Mouse (Mus musculus) kidney, adult 10 weeks (tissue): ENCODE results near the gene 1700034J05Rik. TPM values are rescaled to one million over a fixed set of nuclear protein-coding genes. Genes with fewer than 3 reads are reported as not detected.

ENCODE experiments used
- polyA plus RNA-seq: library from polyadenylated mRNA; stranded (reverse); fragments of 350-450 nt; fragmentation: Illumina TruSeq; extraction: RNeasy Lipid Tissue Mini Kit (QIAGEN cat#74804); gene quantifications from one replicate; pipeline ENCODE4 v1.2.3, GENCODE M21; 2014; ENCODE audit warnings: low read depth, low replicate concordance

1700034J05Rik gene
- polyA plus RNA-seq = not detected

GRCm38 (mm10) chr6:146954258-146954657, at the start of gene 1700034J05Rik:
Gene 1700034J05Rik, minus strand, starts transcription at chr6:146954422.

Other genes starting within 250 kb of the 1700034J05Rik start
- 22.9 TPM for gene Stk38l, start 229.4 kb downstream of the 1700034J05Rik start, polyA plus RNA-seq
- gene Arntl2, start 158.4 kb downstream of the 1700034J05Rik start, polyA plus RNA-seq = 1.1 TPM
- not detected for gene Smco2, start 104.3 kb downstream of the 1700034J05Rik start, polyA plus RNA-seq
- gene Ppfibp1, start 65.9 kb downstream of the 1700034J05Rik start, polyA plus RNA-seq = 78.0 TPM
- 1.5 TPM for gene Rep15, start 78.2 kb upstream of the 1700034J05Rik start, polyA plus RNA-seq
- 38.2 TPM for gene Mrps35, start 88.3 kb upstream of the 1700034J05Rik start, polyA plus RNA-seq
- 4.9 TPM for gene Mansc4, start 132.6 kb upstream of the 1700034J05Rik start, polyA plus RNA-seq
- 22.6 TPM for gene Klhl42, start 137.0 kb upstream of the 1700034J05Rik start, polyA plus RNA-seq